Mouse (Mus musculus): ENCODE measurements around the gene Klhl8. TPM values are rescaled to one million over a fixed set of nuclear protein-coding genes. Genes with fewer than 3 reads are reported as not detected.

Gene Klhl8
- total and polyA plus RNA-seq, 2 experiments from 2014 or later = 47.3 to 51.2 TPM

DNA sequence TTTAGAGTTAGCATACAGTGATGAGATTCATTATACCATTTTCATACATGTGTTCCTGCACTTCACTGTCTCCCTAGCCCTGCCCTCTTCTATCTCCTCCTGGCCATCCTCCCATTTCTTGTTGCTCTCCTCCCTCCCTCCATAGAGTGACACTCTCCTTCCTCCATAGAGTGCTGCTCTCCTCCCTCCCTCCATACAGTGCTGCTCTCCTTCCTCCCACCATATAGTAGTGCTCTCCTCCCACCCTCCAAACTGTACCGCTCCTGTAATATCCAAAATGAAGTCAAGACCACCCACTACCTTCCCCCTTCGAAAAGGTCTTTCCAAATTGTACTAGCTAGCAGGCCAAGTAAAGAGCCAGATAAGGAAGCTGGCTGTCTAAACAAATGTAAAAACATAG is 12.7 kb upstream of the Klhl8 start:
- H3K4me3 ChIP-seq (ENCODE audit: low read depth, low read length) = no peak overlapping the region
- H3K4me1 ChIP-seq (ENCODE audit: insufficient read depth) = no peaks in the 10 kb centered on the region
- no peaks in the 10 kb centered on the region for H3K27me3 ChIP-seq (ENCODE audit: insufficient read depth, low read length)
- no peak for TF ChIP-seq CTCF (IDR thresholded peaks at IDR 0.05; ENCODE audit: low read depth)
- no peak overlapping the region for H3K27ac ChIP-seq (ENCODE audit: low read depth, low read length)
- H3K9me3 ChIP-seq (ENCODE audit: low read length) = no peaks in the 10 kb centered on the region
- no peaks in the 10 kb centered on the region for H3K36me3 ChIP-seq (ENCODE audit: insufficient read depth)
- WGBS = 94% methylated on average over 2 of the region's 2 CpGs
- DNase-seq = no peak
- ATAC-seq = no peak
- no peak overlapping the region for H3K4me2 ChIP-seq (ENCODE audit: low read depth)
- H3K9ac ChIP-seq = no peak overlapping the region

- Histone ChIP-seq H3K4me3 (ENCODE audit: low read depth, low read length) (no peak overlapping the region), H3K9me3 (ENCODE audit: low read length) (no peaks in the 10 kb centered on the region), H3K36me3 (ENCODE audit: insufficient read depth) (no peaks in the 10 kb centered on the region), H3K27ac (ENCODE audit: low read depth, low read length) (no peak overlapping the region), H3K4me1 (ENCODE audit: insufficient read depth) (no peaks in the 10 kb centered on the region), H3K4me2 (ENCODE audit: low read depth) (no peak overlapping the region), H3K9ac (no peak overlapping the region), H3K27me3 (ENCODE audit: insufficient read depth, low read length) (no peaks in the 10 kb centered on the region)
- DNase-seq (no peak), ATAC-seq (no peak)
- TF ChIP-seq CTCF (IDR thresholded peaks at IDR 0.05; ENCODE audit: low read depth) = no peak
- 81% methylated on average over 6 of the region's 6 CpGs for WGBS
These were observed 12.0 kb upstream of the Klhl8 start for GRCm38 (mm10) chr5:103923101-103923500.

- TF ChIP-seq CTCF (IDR thresholded peaks at IDR 0.05; ENCODE audit: low read depth) = no peak
- no peak for ATAC-seq
- no peaks in the 10 kb centered on the region for H3K36me3 ChIP-seq (ENCODE audit: insufficient read depth)
- no peak overlapping the region for H3K27ac ChIP-seq (ENCODE audit: low read depth, low read length)
- H3K4me3 ChIP-seq (ENCODE audit: low read depth, low read length) = no peak overlapping the region
- no peak for DNase-seq
- no peak overlapping the region for H3K4me2 ChIP-seq (ENCODE audit: low read depth)
- H3K9me3 ChIP-seq (ENCODE audit: low read length) = no peaks in the 10 kb centered on the region
- no peaks in the 10 kb centered on the region for H3K4me1 ChIP-seq (ENCODE audit: insufficient read depth)
- H3K9ac ChIP-seq = no peak overlapping the region
- H3K27me3 ChIP-seq (ENCODE audit: insufficient read depth, low read length) = no peaks in the 10 kb centered on the region
- WGBS = 65% methylated on average over 5 of the region's 5 CpGs
These were observed 11.4 kb upstream of the Klhl8 start for GRCm38 (mm10) chr5:103922436-103922835.

DNA sequence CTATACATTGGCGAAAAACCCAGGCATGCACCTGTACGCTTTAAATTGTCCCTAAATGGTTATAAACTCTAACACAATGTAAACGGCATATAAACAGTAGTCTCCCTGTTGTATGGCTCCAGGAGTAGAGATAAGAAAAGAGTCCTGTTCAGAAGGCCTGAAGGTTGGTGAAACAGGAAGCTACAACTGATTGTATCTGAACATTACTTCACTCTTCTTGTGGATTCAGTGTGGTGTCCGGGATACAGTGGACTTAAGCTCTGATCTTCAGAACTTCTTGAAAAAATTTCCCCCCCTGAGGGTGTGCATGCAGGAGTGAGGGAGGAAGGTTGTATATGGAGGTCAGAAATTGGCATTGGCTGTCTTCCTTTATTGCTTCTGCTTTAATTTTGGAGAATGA is 8.4 kb upstream of the Klhl8 start:
- Histone ChIP-seq H3K27me3 (ENCODE audit: insufficient read depth, low read length) (no peaks in the 10 kb centered on the region), H3K36me3 (ENCODE audit: insufficient read depth) (no peaks in the 10 kb centered on the region), H3K4me3 (ENCODE audit: low read depth, low read length) (no peak overlapping the region), H3K27ac (ENCODE audit: low read depth, low read length) (no peak overlapping the region), H3K4me2 (ENCODE audit: low read depth) (no peak overlapping the region), H3K9ac (no peak overlapping the region), H3K9me3 (ENCODE audit: low read length) (no peaks in the 10 kb centered on the region), H3K4me1 (ENCODE audit: insufficient read depth) (no peaks in the 10 kb centered on the region)
- no peak for DNase-seq
- TF ChIP-seq CTCF (IDR thresholded peaks at IDR 0.05; ENCODE audit: low read depth) = no peak
- no peak for ATAC-seq
- 92% methylated on average over 4 of the region's 4 CpGs for WGBS

GRCm38 (mm10) chr5:103918233-103918632 is 7.2 kb upstream of the Klhl8 start:
- no peak overlapping the region for H3K27ac ChIP-seq (ENCODE audit: low read depth, low read length)
- no peak for ATAC-seq
- no peaks in the 10 kb centered on the region for H3K4me1 ChIP-seq (ENCODE audit: insufficient read depth)
- DNase-seq = no peak
- no peak overlapping the region for H3K4me3 ChIP-seq (ENCODE audit: low read depth, low read length)
- H3K4me2 ChIP-seq (ENCODE audit: low read depth) = no peak overlapping the region
- TF ChIP-seq CTCF (IDR thresholded peaks at IDR 0.05; ENCODE audit: low read depth) = no peak
- H3K36me3 ChIP-seq (ENCODE audit: insufficient read depth) = no peaks in the 10 kb centered on the region
- H3K9ac ChIP-seq = no peak overlapping the region
- 82% methylated on average over 3 of the region's 3 CpGs for WGBS
- no peaks in the 10 kb centered on the region for H3K27me3 ChIP-seq (ENCODE audit: insufficient read depth, low read length)
- no peaks in the 10 kb centered on the region for H3K9me3 ChIP-seq (ENCODE audit: low read length)

- Histone ChIP-seq H3K27ac (ENCODE audit: low read depth, low read length) (no peak overlapping the region), H3K27me3 (ENCODE audit: insufficient read depth, low read length) (no peaks in the 10 kb centered on the region), H3K4me3 (ENCODE audit: low read depth, low read length) (no peak overlapping the region), H3K36me3 (ENCODE audit: insufficient read depth) (no peaks in the 10 kb centered on the region), H3K4me2 (ENCODE audit: low read depth) (no peak overlapping the region), H3K9me3 (ENCODE audit: low read length) (no peaks in the 10 kb centered on the region), H3K4me1 (ENCODE audit: insufficient read depth) (no peaks in the 10 kb centered on the region), H3K9ac (no peak overlapping the region)
- peak; percentile 42 for ATAC-seq
- TF ChIP-seq CTCF (IDR thresholded peaks at IDR 0.05; ENCODE audit: low read depth) = peak; percentile 42
- 31% methylated on average over 8 of the region's 8 CpGs for WGBS
- peak; percentile 29 for DNase-seq
These were observed 6.4 kb upstream of the Klhl8 start for GRCm38 (mm10) chr5:103917357-103917895.

DNA sequence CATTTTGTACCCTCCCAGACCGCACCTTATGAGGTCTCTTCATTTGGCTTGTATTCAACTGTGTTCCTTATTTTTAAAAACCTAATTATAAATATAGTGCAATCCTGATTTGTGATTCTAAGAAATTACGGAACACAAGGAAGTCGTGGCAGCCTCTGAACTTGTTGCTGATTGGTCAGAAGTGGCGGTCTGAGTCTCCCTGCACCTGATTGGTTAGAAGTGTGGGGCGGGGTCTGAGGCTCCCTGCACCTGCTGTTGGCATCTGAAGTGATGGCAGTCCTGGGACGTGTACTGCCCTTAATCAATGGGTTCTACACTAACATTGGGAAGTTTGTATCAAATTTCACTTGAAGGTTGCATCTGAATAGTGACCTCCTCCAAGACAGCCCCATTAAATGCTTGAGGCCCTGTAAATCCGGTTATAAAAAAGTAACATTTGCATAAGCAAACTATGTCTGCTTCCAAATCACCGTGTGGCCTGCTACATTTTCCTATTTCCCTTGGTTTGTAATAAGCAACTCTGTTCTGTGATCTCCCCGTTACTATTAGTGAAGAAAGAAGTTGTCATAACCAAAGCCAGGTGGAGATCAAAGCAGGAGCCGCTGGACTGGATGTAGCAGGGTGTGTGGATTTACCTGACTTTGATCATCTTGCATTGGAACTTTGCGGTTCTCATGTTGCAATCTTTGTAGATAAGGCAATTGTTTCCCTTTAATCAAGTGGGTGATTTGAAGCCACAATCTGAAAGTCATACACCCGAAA is 5.7 kb upstream of the Klhl8 start:
- H3K27me3 ChIP-seq (ENCODE audit: insufficient read depth, low read length) = no peaks in the 10 kb centered on the region
- no peak for DNase-seq
- H3K4me3 ChIP-seq (ENCODE audit: low read depth, low read length) = no peak overlapping the region
- 54% methylated on average over 12 of the region's 12 CpGs for WGBS
- no peaks in the 10 kb centered on the region for H3K36me3 ChIP-seq (ENCODE audit: insufficient read depth)
- H3K4me1 ChIP-seq (ENCODE audit: insufficient read depth) = no peaks in the 10 kb centered on the region
- ATAC-seq = no peak
- no peak overlapping the region for H3K4me2 ChIP-seq (ENCODE audit: low read depth)
- TF ChIP-seq CTCF (IDR thresholded peaks at IDR 0.05; ENCODE audit: low read depth) = no peak
- H3K27ac ChIP-seq (ENCODE audit: low read depth, low read length) = no peak overlapping the region
- H3K9ac ChIP-seq = no peak overlapping the region
- H3K9me3 ChIP-seq (ENCODE audit: low read length) = no peaks in the 10 kb centered on the region

Measured in forebrain, postnatal 0 days (tissue).